Mouse (Mus musculus) kidney, embryonic 16.5 days (tissue): Measurements from ENCODE around the gene Itsn1. TPM values are rescaled to one million over a fixed set of nuclear protein-coding genes. Genes with fewer than 3 reads are reported as not detected.

Source experiments
- ATAC-seq: fragments of 200-750 bp; cut with Nextera tagmentation; 2 replicates; pipeline ENCODE4 v1.8.0; 2017; ENCODE audit warnings: moderate TSS enrichment; ENCODE audit not compliant: low FRiP score, low TSS enrichment
- H3K27ac ChIP-seq: fragments of 300-500 bp; sonication (generic); 2 replicates; pipeline ENCODE4 v1.5.1; 2014; ENCODE audit warnings: low read length
- H3K27me3 ChIP-seq: fragments of 300-500 bp; sonication (generic); 2 replicates; pipeline ENCODE4 v1.6.1; 2014; ENCODE audit warnings: low read length, control low read depth, mixed read lengths; ENCODE audit not compliant: insufficient read depth
- H3K36me3 ChIP-seq: fragments of 300-500 bp; sonication (generic); 2 replicates; pipeline ENCODE4 v1.6.1; 2014; ENCODE audit warnings: low read length, control low read depth, mixed read lengths; ENCODE audit not compliant: insufficient read depth
- H3K4me1 ChIP-seq: fragments of 300-500 bp; sonication (generic); 2 replicates; pipeline ENCODE4 v1.6.1; 2014; ENCODE audit warnings: low read length, control low read depth, mixed read lengths; ENCODE audit not compliant: insufficient read depth
- H3K4me2 ChIP-seq: fragments of 300-500 bp; sonication (generic); replicated peaks from 2 replicates; pipeline ENCODE4 v1.6.1; 2014; ENCODE audit warnings: low read depth, low read length
- H3K4me3 ChIP-seq: fragments of 300-500 bp; sonication (generic); 2 replicates; pipeline ENCODE4 v1.5.1; 2014; ENCODE audit warnings: mild to moderate bottlenecking, low read length
- H3K9ac ChIP-seq: fragments of 300-500 bp; sonication (generic); replicated peaks from 2 replicates; pipeline ENCODE4 v1.6.1; 2014; ENCODE audit warnings: low read length
- H3K9me3 ChIP-seq: fragments of 300-500 bp; sonication (generic); 2 replicates; pipeline ENCODE4 v1.6.1; 2016; ENCODE audit warnings: low read length, control low read depth
- WGBS: fragments of 180-500 bp; shearing (Covaris S2); extraction: QIAGEN DNeasy Blood & Tissue Kit; methylation state at CpG from one replicate; pipeline ENCODE4 v1.1.7; 2014; 5-methylcytosine and 5-hydroxymethylcytosine counted together
- polyA plus RNA-seq: library from polyadenylated mRNA; unstranded; fragments of >200 nt; fragmentation: Nextera tagmentation; extraction: Ambion mirVana; gene quantifications from 2 replicates; pipeline ENCODE4 v1.2.1, GENCODE M21; 2015

Itsn1 gene
- polyA plus RNA-seq, 1 experiment from 2014 or later, result 24.3 TPM

GRCm38 (mm10) chr16:91935726-91936125, 206.6 kb downstream of the Itsn1 start:
- H3K4me2 ChIP-seq, result no peak overlapping the region
- H3K4me3 ChIP-seq, result no peak overlapping the region
- no peaks in the 10 kb centered on the region for H3K9me3 ChIP-seq
- peaks cover 7% of the 10 kb centered on the region; the same call in 1 of the 2 replicates for H3K4me1 ChIP-seq
- no peaks in the 10 kb centered on the region for H3K36me3 ChIP-seq
- 0 out of 2 replicates have a peak overlapping the region, but pooled peaks have one; percentile 51 for H3K9ac ChIP-seq
- WGBS, result 41% methylated on average over 8 of the region's 8 CpGs
- no peak for ATAC-seq
- H3K27me3 ChIP-seq, result no peaks in the 10 kb centered on the region
- peak overlapping the region; percentile 51; the same call in 1 of the 2 replicates for H3K27ac ChIP-seq

GRCm38 (mm10) chr16:91936340-91937030, 207.4 kb downstream of the Itsn1 start:
- WGBS, result 51% methylated on average over 10 of the region's 10 CpGs
- Histone ChIP-seq H3K27me3 (no peaks in the 10 kb centered on the region), H3K36me3 (no peaks in the 10 kb centered on the region), H3K9me3 (no peaks in the 10 kb centered on the region), H3K27ac (no peak overlapping the region), H3K4me1 (peaks cover 7% of the 10 kb centered on the region; the same call in 1 of the 2 replicates), H3K4me2 (no peak overlapping the region), H3K4me3 (no peak overlapping the region), H3K9ac (no peak overlapping the region)
- ATAC-seq, result peak; percentile 28; the same call in 1 of the 2 replicates

GRCm38 (mm10) chr16:91937281-91937680, 208.2 kb downstream of the Itsn1 start:
- no peak overlapping the region for H3K27ac ChIP-seq
- H3K9ac ChIP-seq, result no peak overlapping the region
- ATAC-seq, result no peak
- no peak overlapping the region for H3K4me3 ChIP-seq
- no peak overlapping the region for H3K4me2 ChIP-seq
- H3K9me3 ChIP-seq, result no peaks in the 10 kb centered on the region
- WGBS, result 89% methylated on average over 11 of the region's 11 CpGs
- H3K36me3 ChIP-seq, result no peaks in the 10 kb centered on the region
- peaks cover 7% of the 10 kb centered on the region; the same call in 1 of the 2 replicates for H3K4me1 ChIP-seq
- H3K27me3 ChIP-seq, result no peaks in the 10 kb centered on the region

- Histone ChIP-seq H3K9ac (no peak overlapping the region), H3K27me3 (no peaks in the 10 kb centered on the region), H3K4me2 (no peak overlapping the region), H3K27ac (no peak overlapping the region), H3K9me3 (no peaks in the 10 kb centered on the region), H3K4me1 (peaks cover 7% of the 10 kb centered on the region; the same call in 1 of the 2 replicates), H3K4me3 (no peak overlapping the region), H3K36me3 (no peaks in the 10 kb centered on the region)
- WGBS, result 60% methylated on average over 5 of the region's 5 CpGs
- ATAC-seq, result no peak
These were observed 209.1 kb downstream of the Itsn1 start for GRCm38 (mm10) chr16:91938141-91938540.

GRCm38 (mm10) chr16:91940726-91941125, 211.6 kb downstream of the Itsn1 start:
- no peak overlapping the region for H3K9ac ChIP-seq
- H3K27ac ChIP-seq, result no peak overlapping the region
- H3K4me2 ChIP-seq, result no peak overlapping the region
- H3K27me3 ChIP-seq, result no peaks in the 10 kb centered on the region
- no peak for ATAC-seq
- H3K4me3 ChIP-seq, result no peak overlapping the region
- 62% methylated on average over 6 of the region's 6 CpGs for WGBS
- no peaks in the 10 kb centered on the region for H3K9me3 ChIP-seq
- no peaks in the 10 kb centered on the region for H3K36me3 ChIP-seq
- 0 out of 2 replicates have a peak, but pooled peaks cover 4% of the 10 kb centered on the region for H3K4me1 ChIP-seq

GRCm38 (mm10) chr16:91942201-91942600, 213.1 kb downstream of the Itsn1 start:
- H3K4me2 ChIP-seq, result no peak overlapping the region

GRCm38 (mm10) chr16:91946261-91946660, 217.2 kb downstream of the Itsn1 start:
- Histone ChIP-seq H3K9ac (no peak overlapping the region), H3K4me2 (no peak overlapping the region), H3K27ac (no peak overlapping the region), H3K4me3 (no peak overlapping the region), H3K4me1 (no peaks in the 10 kb centered on the region), H3K36me3 (no peaks in the 10 kb centered on the region), H3K9me3 (no peaks in the 10 kb centered on the region), H3K27me3 (no peaks in the 10 kb centered on the region)
- ATAC-seq, result no peak
- 86% methylated on average over 10 of the region's 10 CpGs for WGBS

More at GRCm38 (mm10) chr16:91942201-91942600, 213.1 kb downstream of the Itsn1 start:
- H3K4me3 ChIP-seq, result no peak overlapping the region
- H3K4me1 ChIP-seq, result no peaks in the 10 kb centered on the region
- H3K27ac ChIP-seq, result no peak overlapping the region
- H3K9me3 ChIP-seq, result no peaks in the 10 kb centered on the region
- no peak overlapping the region for H3K9ac ChIP-seq
- 81% methylated on average over 14 of the region's 14 CpGs for WGBS
- H3K27me3 ChIP-seq, result no peaks in the 10 kb centered on the region
- H3K36me3 ChIP-seq, result no peaks in the 10 kb centered on the region
- ATAC-seq, result no peak

GRCm38 (mm10) chr16:91947093-91947492, 218.0 kb downstream of the Itsn1 start:
- ATAC-seq, result no peak
- H3K27me3 ChIP-seq, result no peaks in the 10 kb centered on the region
- no peak overlapping the region for H3K9ac ChIP-seq
- H3K27ac ChIP-seq, result no peak overlapping the region
- no peaks in the 10 kb centered on the region for H3K4me1 ChIP-seq
- no peaks in the 10 kb centered on the region for H3K36me3 ChIP-seq
- H3K4me2 ChIP-seq, result no peak overlapping the region
- no peaks in the 10 kb centered on the region for H3K9me3 ChIP-seq
- WGBS, result 81% methylated on average over 11 of the region's 11 CpGs
- H3K4me3 ChIP-seq, result no peak overlapping the region

- 95% methylated on average over 4 of the region's 4 CpGs for WGBS
- H3K4me2 ChIP-seq, result no peak overlapping the region
- ATAC-seq, result no peak
These were observed 224.9 kb downstream of the Itsn1 start for GRCm38 (mm10) chr16:91953967-91954366.

GRCm38 (mm10) chr16:91954766-91955165, 225.7 kb downstream of the Itsn1 start:
- ATAC-seq, result no peak

More at GRCm38 (mm10) chr16:91953967-91954366, 224.9 kb downstream of the Itsn1 start:
- Histone ChIP-seq H3K4me1 (no peaks in the 10 kb centered on the region), H3K27me3 (no peaks in the 10 kb centered on the region), H3K9me3 (0 out of 2 replicates have a peak, but pooled peaks cover 3% of the 10 kb centered on the region), H3K4me3 (no peak overlapping the region), H3K9ac (no peak overlapping the region), H3K36me3 (no peaks in the 10 kb centered on the region), H3K27ac (no peak overlapping the region)

More at GRCm38 (mm10) chr16:91954766-91955165, 225.7 kb downstream of the Itsn1 start:
- no peaks in the 10 kb centered on the region for H3K4me1 ChIP-seq
- no peak overlapping the region for H3K9ac ChIP-seq
- 84% methylated on average over 8 of the region's 8 CpGs for WGBS
- no peak overlapping the region for H3K27ac ChIP-seq
- H3K27me3 ChIP-seq, result no peaks in the 10 kb centered on the region
- H3K36me3 ChIP-seq, result no peaks in the 10 kb centered on the region
- H3K4me2 ChIP-seq, result no peak overlapping the region
- H3K4me3 ChIP-seq, result no peak overlapping the region
- H3K9me3 ChIP-seq, result 0 out of 2 replicates have a peak, but pooled peaks cover 3% of the 10 kb centered on the region
